Mouse (Mus musculus) kidney, adult 2 months (tissue): Measurements from ENCODE around the gene Gabrg3. TPM values are rescaled to one million over a fixed set of nuclear protein-coding genes. Genes with fewer than 3 reads are reported as not detected.

Experiments
- DNase-seq: peaks from one replicate; pipeline ENCODE4 v3.0.0; 2021
- H3K27ac ChIP-seq: fragments of 200-500 bp; 2 replicates; pipeline ENCODE4 v1.5.1; 2012; ENCODE audit warnings: low read depth, low read length, control low read depth, inconsistent platforms; ENCODE audit not compliant: insufficient read depth
- H3K27me3 ChIP-seq: fragments of 200-500 bp; replicated peaks from 2 replicates; pipeline ENCODE4 v1.6.1; 2012; ENCODE audit warnings: mild to moderate bottlenecking, moderate library complexity, low read length, inconsistent platforms; ENCODE audit not compliant: control insufficient read depth, insufficient read depth
- H3K36me3 ChIP-seq: fragments of 200-500 bp; 2 replicates; pipeline ENCODE4 v1.6.1; 2012; ENCODE audit warnings: mild to moderate bottlenecking, moderate library complexity, low read length, inconsistent platforms; ENCODE audit not compliant: control insufficient read depth, insufficient read depth
- H3K4me1 ChIP-seq: fragments of 200-500 bp; 2 replicates; pipeline ENCODE4 v1.6.1; 2011; ENCODE audit warnings: low read length; ENCODE audit not compliant: control insufficient read depth, insufficient read depth
- H3K4me3 ChIP-seq: fragments of 200-500 bp; 2 replicates; pipeline ENCODE4 v1.5.1; 2011; ENCODE audit warnings: mild to moderate bottlenecking, low read depth, low read length, control low read depth; ENCODE audit not compliant: insufficient read depth
- CTCF ChIP-seq: fragments of 200-500 bp; conservative IDR thresholded peaks from 2 replicates; pipeline ENCODE4 v1.5.1; 2011; ENCODE audit warnings: low read depth, mild to moderate bottlenecking, control low read depth, low read length, moderate library complexity, mixed read lengths; ENCODE audit not compliant: insufficient read depth, insufficient read length
- POLR2A ChIP-seq: fragments of 200-500 bp; IDR thresholded peaks from one replicate; pipeline ENCODE4 v1.6.1; 2011; ENCODE audit warnings: low read depth, low read length, control low read depth
- WGBS: fragments of 180-500 bp; shearing (Covaris S2); methylation state at CpG from one replicate; pipeline ENCODE4 v1.1.7; 2018; 5-methylcytosine and 5-hydroxymethylcytosine counted together
- polyA plus RNA-seq: library from polyadenylated mRNA; depleted of rRNA; stranded (reverse); fragments of >200 nt; gene quantifications from 2 replicates; pipeline ENCODE4 v1.2.3, GENCODE M21; 2012; rRNA removed

Gabrg3 gene
- polyA plus RNA-seq = 0.08 and 0.13 TPM in 2 replicates

GRCm38 (mm10) chr7:57386517-57387340, at the start of gene Gabrg3:
Gene Gabrg3 (minus strand): TSS chr7:57387188.
- Histone ChIP-seq H3K36me3 (no peaks in the 10 kb centered on the region), H3K4me3 (peak within 1 kb of the TSS; percentile 1; the same call in 1 of the 2 replicates), H3K27ac (no peak within 1 kb of the TSS), H3K4me1 (no peaks in the 10 kb centered on the region), H3K27me3 (peaks cover 2% of the 10 kb centered on the region; the same call in 1 of the 2 replicates)
- WGBS = 1% methylated on average over 70 of the region's 71 CpGs
- no peak for DNase-seq
- TF ChIP-seq CTCF = no peak

GRCm38 (mm10) chr7:57422675-57423074, 35.7 kb upstream of the Gabrg3 start:
- 67% methylated on average over 1 of the region's 1 CpGs for WGBS
- TF ChIP-seq CTCF (no peak), POLR2A (no peak)

DNA sequence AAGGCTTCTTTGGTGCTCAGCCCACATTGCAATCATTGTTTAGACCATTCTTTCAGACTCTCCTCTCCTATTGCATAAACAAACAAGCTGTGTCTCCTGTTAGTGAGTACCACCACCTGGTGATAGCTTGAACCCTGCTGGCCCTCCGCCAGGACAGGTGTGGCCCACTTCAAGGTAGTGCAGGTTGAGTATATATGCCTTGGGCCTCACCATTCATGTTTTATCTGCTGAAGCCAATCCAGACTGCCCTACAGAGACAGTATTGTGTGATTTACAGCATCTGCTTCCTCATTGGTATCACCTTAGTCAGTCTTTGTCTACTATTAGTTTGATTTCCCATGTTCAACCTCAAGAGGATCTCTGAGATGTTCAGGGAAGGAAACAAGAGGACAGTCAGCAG, 34.1 kb upstream of the Gabrg3 start:
- no peak for DNase-seq
- Histone ChIP-seq H3K27ac (no peak overlapping the region), H3K27me3 (no peaks in the 10 kb centered on the region; the same call in 1 of the 2 replicates), H3K4me1 (no peaks in the 10 kb centered on the region), H3K36me3 (no peaks in the 10 kb centered on the region), H3K4me3 (no peak overlapping the region)
- TF ChIP-seq POLR2A (no peak), CTCF (no peak)
- WGBS = 91% methylated on average over 1 of the region's 1 CpGs

More at GRCm38 (mm10) chr7:57422675-57423074, 35.7 kb upstream of the Gabrg3 start:
- Histone ChIP-seq H3K36me3 (no peaks in the 10 kb centered on the region), H3K27me3 (no peaks in the 10 kb centered on the region; the same call in 1 of the 2 replicates), H3K4me1 (no peaks in the 10 kb centered on the region), H3K4me3 (no peak overlapping the region), H3K27ac (no peak overlapping the region)
- no peak for DNase-seq

DNA sequence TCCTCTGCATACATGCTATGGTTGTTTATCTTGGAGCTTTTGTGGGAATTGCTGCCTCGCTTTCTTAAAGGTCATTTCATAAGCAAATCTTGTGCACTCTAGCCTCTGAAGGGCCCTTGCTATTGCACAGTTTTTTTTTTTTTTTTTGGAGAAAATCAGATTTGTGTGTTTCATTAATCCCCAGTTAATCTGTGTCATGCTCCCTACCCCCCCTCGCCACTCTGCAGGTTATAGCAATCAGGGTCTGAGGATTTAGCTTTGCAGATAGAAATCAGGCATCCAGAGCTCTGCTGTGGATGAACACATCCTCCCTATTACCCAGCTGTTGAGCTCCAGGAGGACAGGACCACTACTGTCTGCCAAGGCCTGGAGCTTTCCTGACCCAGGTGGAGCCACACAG, 32.4 kb upstream of the Gabrg3 start, which contains the start of gene Gabrb3:
TSS of gene Gabrb3 (plus strand) at position 301 of the 400 bp plus-strand sequence.
- no peaks in the 10 kb centered on the region; the same call in 1 of the 2 replicates for H3K27me3 ChIP-seq
- H3K36me3 ChIP-seq = no peaks in the 10 kb centered on the region
- H3K4me3 ChIP-seq = no peak within 1 kb of the TSS
- no peak within 1 kb of the TSS for H3K27ac ChIP-seq
- no peaks in the 10 kb centered on the region for H3K4me1 ChIP-seq
- 82% methylated on average over 2 of the region's 2 CpGs for WGBS
- no peak for DNase-seq
- TF ChIP-seq CTCF (no peak), POLR2A (no peak)

DNA sequence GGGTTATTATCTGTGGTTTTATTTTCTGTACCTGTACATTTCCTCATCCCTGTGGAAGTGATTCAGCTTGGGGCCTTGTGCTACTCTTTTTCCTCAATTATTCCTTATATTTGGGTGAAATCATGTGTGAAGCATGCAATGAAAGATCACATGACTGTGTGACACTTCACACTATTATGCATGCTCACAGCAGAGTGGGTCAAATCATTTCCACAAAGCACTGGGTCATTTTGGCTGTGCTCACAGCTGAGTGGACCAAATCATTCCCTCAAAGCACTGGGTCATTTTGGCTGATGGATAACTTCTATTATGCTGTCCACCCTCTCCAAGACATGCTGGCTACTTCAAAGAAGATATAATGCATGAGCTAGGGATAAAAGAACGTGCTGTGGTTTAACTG, 25.9 kb upstream of the Gabrg3 start:
- 26% methylated on average over 1 of the region's 1 CpGs for WGBS
- Histone ChIP-seq H3K4me3 (no peak overlapping the region), H3K4me1 (no peaks in the 10 kb centered on the region), H3K27ac (no peak overlapping the region), H3K36me3 (no peaks in the 10 kb centered on the region), H3K27me3 (no peaks in the 10 kb centered on the region)
- DNase-seq = no peak
- TF ChIP-seq CTCF (no peak), POLR2A (no peak)

GRCm38 (mm10) chr7:57411163-57411562, 24.2 kb upstream of the Gabrg3 start:
- TF ChIP-seq POLR2A (no peak), CTCF (no peak)
- Histone ChIP-seq H3K27ac (no peak overlapping the region), H3K4me3 (no peak overlapping the region), H3K36me3 (no peaks in the 10 kb centered on the region), H3K4me1 (no peaks in the 10 kb centered on the region), H3K27me3 (no peaks in the 10 kb centered on the region)
- DNase-seq = no peak
- 81% methylated on average over 4 of the region's 4 CpGs for WGBS

DNA sequence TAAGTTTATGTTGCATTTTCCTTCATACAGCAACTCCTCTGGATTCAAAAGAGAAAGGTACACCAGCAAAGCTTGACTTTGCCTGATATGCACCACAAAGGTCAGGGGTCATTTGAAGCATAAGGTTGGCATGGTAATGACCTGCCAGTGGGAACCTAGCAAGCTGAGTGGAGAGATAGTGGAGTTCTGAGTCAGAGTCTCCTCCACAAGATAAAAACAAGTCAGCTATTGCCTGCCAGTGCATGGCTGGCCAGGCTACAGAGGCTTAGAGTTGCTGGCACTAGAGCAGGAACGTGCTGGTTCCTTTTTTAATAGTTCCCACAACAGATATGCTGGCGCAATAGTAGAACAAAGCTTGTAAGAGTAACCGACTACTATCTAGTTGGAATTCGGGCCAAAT, 6.6 kb upstream of the Gabrg3 start:
- Histone ChIP-seq H3K27ac (no peak overlapping the region), H3K4me1 (no peaks in the 10 kb centered on the region), H3K4me3 (no peak overlapping the region), H3K36me3 (no peaks in the 10 kb centered on the region), H3K27me3 (no peaks in the 10 kb centered on the region)
- no peak for TF ChIP-seq POLR2A
- no peak for TF ChIP-seq CTCF
- WGBS = 88% methylated on average over 4 of the region's 4 CpGs
- DNase-seq = no peak
